In genomic region chr16:29725153-29725552, GRCm38 (mm10) we compare ENCODE assay signal across 24 mouse cellular contexts.
DNase-seq lines count a peak whose midpoint lies in the region; ATAC-seq and TF ChIP-seq lines count a peak whose summit lies in the region.
"Had no signal": no experiment of that assay in that cellular context is flagged by ENCODE, and none has a peak within 500 bp of the region (broad histone marks: within the 10 kb centered on the region; RNA-seq: fewer than 3 reads in every experiment).

No protein-coding gene starts in this region.

- no peak overlapping the region for H3K27ac ChIP-seq in cerebellum, adult 2 months (ENCODE audit: insufficient read depth, low read length)
- no peak overlapping the region for H3K27ac ChIP-seq in forebrain, embryonic 16.5 days (ENCODE audit: low read length)
- no peak overlapping the region for H3K27ac ChIP-seq in forebrain, embryonic 11.5 days (ENCODE audit: low read depth, low read length)
- no peak overlapping the region for H3K27ac ChIP-seq in neural tube, embryonic 13.5 days (replicated peaks)
- H3K27ac ChIP-seq: embryonic facial prominence, embryonic 15.5 days; heart, adult 2 months; kidney, postnatal 0 days; limb, embryonic 15.5 days; liver, embryonic 14.5 days; lung, embryonic 15.5 days had no signal

- peaks cover 8% of the 10 kb centered on the region for H3K4me1 ChIP-seq in cerebellum, adult 2 months (ENCODE audit: control insufficient read depth, insufficient read depth, low read length)
- H3K4me1 ChIP-seq in forebrain, embryonic 16.5 days (replicated peaks; ENCODE audit: control insufficient read depth, insufficient read depth, low read length) = peaks cover 18% of the 10 kb centered on the region
- H3K4me1 ChIP-seq in forebrain, embryonic 11.5 days (replicated peaks; ENCODE audit: control insufficient read depth, insufficient read depth, low read length) = peaks cover 18% of the 10 kb centered on the region
- H3K4me1 ChIP-seq in neural tube, embryonic 13.5 days (replicated peaks) = peaks cover 38% of the 10 kb centered on the region

- no peaks in the 10 kb centered on the region for H3K36me3 ChIP-seq in forebrain, embryonic 16.5 days (ENCODE audit: control insufficient read depth, insufficient read depth)
- H3K36me3 ChIP-seq in forebrain, embryonic 11.5 days (ENCODE audit: control insufficient read depth, insufficient read depth, low read length) = no peaks in the 10 kb centered on the region
- no peaks in the 10 kb centered on the region for H3K36me3 ChIP-seq in neural tube, embryonic 13.5 days
- H3K36me3 ChIP-seq: embryonic facial prominence, embryonic 15.5 days; limb, embryonic 15.5 days; lung, embryonic 15.5 days had no signal

- H3K9ac ChIP-seq in forebrain, embryonic 16.5 days (replicated peaks; ENCODE audit: low read depth, low read length) = no peak overlapping the region
- H3K9ac ChIP-seq in forebrain, embryonic 11.5 days (ENCODE audit: low read length) = no peak overlapping the region
- no peak overlapping the region for H3K9ac ChIP-seq in neural tube, embryonic 13.5 days
- H3K9ac ChIP-seq: embryonic facial prominence, embryonic 15.5 days; limb, embryonic 15.5 days; liver, embryonic 14.5 days; lung, embryonic 15.5 days had no signal

- no peak for TF ChIP-seq CTCF in cerebellum, adult 2 months (IDR thresholded peaks at IDR 0.05; ENCODE audit: borderline replicate concordance, insufficient read depth, low read depth, low read length)
- no peak for TF ChIP-seq CTCF in brain, embryonic 14.5 days (IDR thresholded peaks at IDR 0.05; ENCODE audit: borderline replicate concordance, extremely low read depth, insufficient read depth, insufficient read length)

- TF ChIP-seq POLR2A in cerebellum, adult 2 months (IDR thresholded peaks at IDR 0.05; ENCODE audit: borderline replicate concordance, insufficient read depth, low read length) = no peak
- TF ChIP-seq POLR2A in brain, embryonic 14.5 days (IDR thresholded peaks at IDR 0.05; ENCODE audit: borderline replicate concordance, extremely low read depth, insufficient read depth, insufficient read length, poor library complexity, severe bottlenecking) = no peak

- no peaks in the 10 kb centered on the region; the same call in 1 of the 2 replicates for H3K27me3 ChIP-seq in cerebellum, adult 2 months (ENCODE audit: control insufficient read depth, insufficient read depth, low read length)
- H3K27me3 ChIP-seq in forebrain, embryonic 16.5 days (replicated peaks; ENCODE audit: control insufficient read depth, insufficient read depth, low read length) = peaks cover 23% of the 10 kb centered on the region
- peaks cover 76% of the 10 kb centered on the region for H3K27me3 ChIP-seq in forebrain, embryonic 11.5 days (ENCODE audit: control insufficient read depth, insufficient read depth, low read length)
- H3K27me3 ChIP-seq in neural tube, embryonic 13.5 days = peaks cover 97% of the 10 kb centered on the region

- WGBS in cerebellum, adult 2 months = 58% methylated on average over 5 of the region's 5 CpGs
- WGBS in forebrain, embryonic 16.5 days = 29% methylated on average over 5 of the region's 5 CpGs
- 38% methylated on average over 5 of the region's 5 CpGs for WGBS in forebrain, embryonic 11.5 days
- 26% methylated on average over 5 of the region's 5 CpGs for WGBS in neural tube, embryonic 13.5 days

- H3K4me3 ChIP-seq in cerebellum, adult 2 months (replicated peaks; ENCODE audit: insufficient read depth, low read depth, low read length) = no peak overlapping the region
- H3K4me3 ChIP-seq in forebrain, embryonic 16.5 days (replicated peaks; ENCODE audit: low read length) = no peak overlapping the region
- H3K4me3 ChIP-seq in forebrain, embryonic 11.5 days (ENCODE audit: low read depth, low read length) = no peak overlapping the region
- no peak overlapping the region for H3K4me3 ChIP-seq in neural tube, embryonic 13.5 days
- H3K4me3 ChIP-seq: embryonic facial prominence, embryonic 15.5 days; heart, adult 2 months; limb, embryonic 15.5 days; lung, embryonic 15.5 days; megakaryocyte, embryonic 14.5 days had no signal

- peak; percentile 50; the same call in 1 of the 2 replicates for ATAC-seq in forebrain, embryonic 16.5 days
- no peak for ATAC-seq in forebrain, embryonic 11.5 days (replicated peaks; ENCODE audit: low FRiP score)
- 0 out of 2 replicates have a peak, but pooled peaks have one; percentile 51 for ATAC-seq in neural tube, embryonic 13.5 days (ENCODE audit: low read depth)
- ATAC-seq: activated CD4-positive, CD25-positive, alpha-beta regulatory T cell, adult 4 months; intestine, postnatal 0 days had no signal

- DNase-seq in cerebellum, postnatal 10 days = peak; percentile 71 to 78
- DNase-seq in cerebellum, adult 2 months = no peak
- DNase-seq in forebrain, embryonic 11.5 days (ENCODE audit: low spot score) = no peak
- DNase-seq in brain, embryonic 14.5 days (ENCODE audit: low read depth) = peak; percentile 80
- DNase-seq in gastrocnemius, adult 18-20 months (ENCODE audit: low spot score) = no peak
- no peak for DNase-seq in kidney, adult 11 months
- DNase-seq: adrenal gland, adult 8-10 months; cerebellum, adult 8-10 months; gastrocnemius, postnatal 25 days; layer of hippocampus, adult 9-11 months; lung, postnatal 36 days; right cerebral cortex, postnatal 14 days; spleen, adult 18-20 months had no signal

- no peaks in the 10 kb centered on the region for H3K9me3 ChIP-seq in forebrain, embryonic 16.5 days (ENCODE audit: control insufficient read depth, low read length)
- H3K9me3 ChIP-seq in forebrain, embryonic 11.5 days (ENCODE audit: control insufficient read depth, low read length) = no peaks in the 10 kb centered on the region
- no peaks in the 10 kb centered on the region for H3K9me3 ChIP-seq in neural tube, embryonic 13.5 days
- H3K9me3 ChIP-seq: embryonic facial prominence, embryonic 15.5 days; limb, embryonic 15.5 days; lung, embryonic 15.5 days had no signal

- no peak overlapping the region for H3K4me2 ChIP-seq in forebrain, embryonic 16.5 days (ENCODE audit: low read length)
- H3K4me2 ChIP-seq in forebrain, embryonic 11.5 days (ENCODE audit: low read depth, low read length, severe bottlenecking) = no peak overlapping the region
- no peak overlapping the region for H3K4me2 ChIP-seq in neural tube, embryonic 13.5 days
- H3K4me2 ChIP-seq: embryonic facial prominence, embryonic 15.5 days; limb, embryonic 15.5 days; lung, embryonic 15.5 days had no signal

Comparison
In these comparisons a context has a peak if more than half of its experiments do, and no peak if none do; other contexts are left out.
1. DNase-seq: peak in cerebellum, postnatal 10 days (2 of 2) and brain, embryonic 14.5 days (single experiment); none in cerebellum, adult 2 months (0 of 2), forebrain, embryonic 11.5 days (single experiment), gastrocnemius, adult 18-20 months (single experiment) and kidney, adult 11 months (single experiment).